Comparison of ENCODE assay signal across 26 mouse cellular contexts in the genomic region with DNA sequence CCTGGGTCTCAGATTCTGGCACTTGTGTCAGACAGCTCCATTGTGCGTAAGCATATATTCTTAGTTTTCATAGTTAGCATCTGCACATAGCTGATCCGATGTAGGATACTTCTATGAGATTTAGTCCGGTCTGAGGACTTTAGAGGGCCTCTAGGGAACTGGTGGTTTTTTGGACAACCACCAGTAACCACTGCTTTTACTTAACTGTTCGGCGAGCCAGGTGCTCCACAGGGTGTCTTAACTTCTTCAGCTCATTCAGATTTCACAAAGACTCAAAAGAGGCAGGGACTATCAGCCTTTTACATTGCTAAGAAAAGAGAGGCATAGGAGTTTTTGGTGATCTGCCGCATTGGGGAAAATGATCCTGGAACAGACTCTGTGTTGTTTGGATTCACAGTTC.
DNase-seq lines count a peak whose midpoint lies in the region; ATAC-seq and TF ChIP-seq lines count a peak whose summit lies in the region.
"Had no signal": no experiment of that assay in that cellular context is flagged by ENCODE, and none has a peak within 500 bp of the region (broad histone marks: within the 10 kb centered on the region; RNA-seq: fewer than 3 reads in every experiment).

No protein-coding gene starts in this region.

- H3K36me3 ChIP-seq in midbrain, embryonic 11.5 days (ENCODE audit: control insufficient read depth, insufficient read depth, low read length) = no peaks in the 10 kb centered on the region
- no peaks in the 10 kb centered on the region for H3K36me3 ChIP-seq in midbrain, postnatal 0 days (ENCODE audit: insufficient read depth, low read length)
- no peaks in the 10 kb centered on the region for H3K36me3 ChIP-seq in macrophage (ENCODE audit: inconsistent target)
- no peaks in the 10 kb centered on the region for H3K36me3 ChIP-seq in hindbrain, embryonic 16.5 days (ENCODE audit: control insufficient read depth, insufficient read depth, low read length)
- H3K36me3 ChIP-seq: embryonic facial prominence, embryonic 13.5 days; embryonic facial prominence, embryonic 15.5 days; forebrain, embryonic 10.5 days; forebrain, embryonic 12.5 days; G1E had no signal

- no peak overlapping the region for H3K27ac ChIP-seq in midbrain, embryonic 11.5 days (ENCODE audit: low read depth, low read length)
- H3K27ac ChIP-seq in midbrain, postnatal 0 days (ENCODE audit: low read depth, low read length) = no peak overlapping the region
- H3K27ac ChIP-seq in macrophage = peak overlapping the region; percentile 84; the same call in 1 of the 2 replicates
- H3K27ac ChIP-seq in hindbrain, embryonic 16.5 days (ENCODE audit: low read depth, low read length) = no peak overlapping the region
- H3K27ac ChIP-seq: embryonic facial prominence, embryonic 13.5 days; embryonic facial prominence, embryonic 15.5 days; forebrain, embryonic 10.5 days; forebrain, embryonic 12.5 days had no signal

- H3K4me3 ChIP-seq in midbrain, embryonic 11.5 days (ENCODE audit: low read depth, low read length) = no peak overlapping the region
- H3K4me3 ChIP-seq in midbrain, postnatal 0 days (ENCODE audit: low read depth, low read length) = no peak overlapping the region
- H3K4me3 ChIP-seq in macrophage (ENCODE audit: inconsistent target) = no peak overlapping the region
- no peak overlapping the region for H3K4me3 ChIP-seq in hindbrain, embryonic 16.5 days (ENCODE audit: low read length)
- H3K4me3 ChIP-seq: embryonic facial prominence, embryonic 13.5 days; embryonic facial prominence, embryonic 15.5 days; erythroblast, embryonic 14.5 days; forebrain, embryonic 10.5 days; forebrain, embryonic 12.5 days had no signal

- H3K4me1 ChIP-seq in midbrain, embryonic 11.5 days (ENCODE audit: control insufficient read depth, insufficient read depth, low read length) = peaks cover 4% of the 10 kb centered on the region; the same call in 1 of the 2 replicates
- no peaks in the 10 kb centered on the region; the same call in 1 of the 2 replicates for H3K4me1 ChIP-seq in midbrain, postnatal 0 days (ENCODE audit: insufficient read depth, low read length)
- H3K4me1 ChIP-seq in hindbrain, embryonic 16.5 days (ENCODE audit: control insufficient read depth, insufficient read depth, low read depth, low read length) = peaks cover 7% of the 10 kb centered on the region

- H3K9ac ChIP-seq in midbrain, embryonic 11.5 days (ENCODE audit: low read length) = no peak overlapping the region
- H3K9ac ChIP-seq in midbrain, postnatal 0 days (replicated peaks; ENCODE audit: low read length, poor library complexity, severe bottlenecking) = no peak overlapping the region
- H3K9ac ChIP-seq in hindbrain, embryonic 16.5 days (ENCODE audit: low read depth, low read length) = no peak overlapping the region
- H3K9ac ChIP-seq: embryonic facial prominence, embryonic 13.5 days; embryonic facial prominence, embryonic 15.5 days; forebrain, embryonic 12.5 days; forebrain, postnatal 0 days had no signal

- H3K79me2 ChIP-seq in macrophage (ENCODE audit: inconsistent target) = no peaks in the 10 kb centered on the region

- no peak for TF ChIP-seq CTCF in midbrain, postnatal 0 days (IDR thresholded peaks at IDR 0.05)

- no peaks in the 10 kb centered on the region for H3K9me3 ChIP-seq in midbrain, embryonic 11.5 days (ENCODE audit: control insufficient read depth, low read length)
- no peaks in the 10 kb centered on the region for H3K9me3 ChIP-seq in midbrain, postnatal 0 days (ENCODE audit: low read length)
- H3K9me3 ChIP-seq in hindbrain, embryonic 16.5 days (ENCODE audit: control insufficient read depth, low read length) = no peaks in the 10 kb centered on the region
- H3K9me3 ChIP-seq: embryonic facial prominence, embryonic 13.5 days; embryonic facial prominence, embryonic 15.5 days; forebrain, embryonic 10.5 days; forebrain, embryonic 12.5 days; G1E had no signal

- 84% methylated on average over 6 of the region's 6 CpGs for WGBS in midbrain, embryonic 11.5 days
- 91% methylated on average over 6 of the region's 6 CpGs for WGBS in midbrain, postnatal 0 days
- whole genome bisulfite sequencing in macrophage (ENCODE audit: missing documents) = 83% methylated on average over 6 of the region's 6 CpGs
- WGBS in hindbrain, embryonic 16.5 days = 91% methylated on average over 6 of the region's 6 CpGs

- no peak for ATAC-seq in midbrain, embryonic 11.5 days (ENCODE audit: low FRiP score)
- ATAC-seq in midbrain, postnatal 0 days (ENCODE audit: low FRiP score) = no peak
- ATAC-seq in hindbrain, embryonic 16.5 days = no peak
- ATAC-seq in megakaryocyte, adult 5-6 weeks (ENCODE audit: poor library complexity, severe bottlenecking) = no peak
- ATAC-seq: forebrain, embryonic 14.5 days; forebrain, postnatal 0 days; Patski had no signal

- peak; percentile 74 for DNase-seq in midbrain, embryonic 11.5 days (ENCODE audit: low spot score, missing footprints)
- DNase-seq in midbrain, postnatal 0 days (ENCODE audit: low spot score) = no peak
- peak; percentile 60 for DNase-seq in R1 (ENCODE audit: low read depth, low spot score)
- DNase-seq in adrenal gland, postnatal 14 days = no peak
- DNase-seq: adrenal gland, adult 2 months; adrenal gland, postnatal 10 days; adrenal gland, postnatal 36 days; cerebellum, adult 11 months; cerebellum, adult 18-20 months; cerebellum, adult 8-10 months; cerebellum, adult 9-11 months; cerebellum, postnatal 14 days; cerebellum, postnatal 36 days; embryo, embryonic 11 days; forebrain, postnatal 0 days had no signal

- H3K4me2 ChIP-seq in midbrain, embryonic 11.5 days = no peak overlapping the region
- no peak overlapping the region for H3K4me2 ChIP-seq in midbrain, postnatal 0 days (ENCODE audit: low read depth, low read length, poor library complexity, severe bottlenecking)
- H3K4me2 ChIP-seq in hindbrain, embryonic 16.5 days (ENCODE audit: low read length) = no peak overlapping the region
- H3K4me2 ChIP-seq: embryonic facial prominence, embryonic 13.5 days; embryonic facial prominence, embryonic 15.5 days; forebrain, embryonic 12.5 days had no signal

- H3K27me3 ChIP-seq in midbrain, embryonic 11.5 days (ENCODE audit: control insufficient read depth, insufficient read depth, low read length) = no peaks in the 10 kb centered on the region
- H3K27me3 ChIP-seq in midbrain, postnatal 0 days (ENCODE audit: insufficient read depth, low read length) = no peaks in the 10 kb centered on the region
- H3K27me3 ChIP-seq in hindbrain, embryonic 16.5 days (replicated peaks; ENCODE audit: control insufficient read depth, insufficient read depth, low read length) = no peaks in the 10 kb centered on the region
- H3K27me3 ChIP-seq: embryonic facial prominence, embryonic 13.5 days; embryonic facial prominence, embryonic 15.5 days; forebrain, embryonic 12.5 days; Patski had no signal

Comparison
In these comparisons a context has a peak if more than half of its experiments do, and no peak if none do; other contexts are left out.
1. DNase-seq: peak in midbrain, embryonic 11.5 days (single experiment) and R1 (single experiment); none in midbrain, postnatal 0 days (single experiment) and adrenal gland, postnatal 14 days (single experiment).